Mouse (Mus musculus) liver, postnatal 0 days (tissue): ENCODE measurements around the gene 4930430A15Rik.

Experiments
- CTCF ChIP-seq: sonication (generic); IDR thresholded peaks from 2 replicates; pipeline ENCODE4 v1.5.1; 2016; ENCODE audit warnings: antibody characterized with exemption, low read depth
- EP300 ChIP-seq: IDR thresholded peaks from 2 replicates; pipeline ENCODE4 v1.6.1; 2016; ENCODE audit warnings: antibody characterized with exemption, low read depth, mild to moderate bottlenecking

DNA sequence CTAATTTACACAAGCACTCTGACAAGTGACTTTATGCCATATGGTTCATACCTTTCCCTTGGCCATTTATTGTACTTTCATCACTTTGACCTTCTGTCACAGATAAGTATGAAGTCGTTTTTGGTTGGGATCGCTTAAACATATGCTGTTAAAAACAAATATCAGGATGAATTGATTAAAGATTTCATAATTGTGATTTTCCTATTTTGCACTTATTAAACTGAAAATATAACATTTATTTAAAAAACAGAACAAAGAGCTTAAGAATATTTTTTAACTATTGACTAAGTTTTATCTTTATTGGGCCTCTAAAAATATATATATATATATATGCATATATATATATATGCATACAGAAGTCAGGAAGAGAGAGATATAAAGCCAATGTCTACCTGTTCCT, 76.6 kb downstream of the 4930430A15Rik start, which contains the start of gene Gm15130:
- TF ChIP-seq CTCF: no peak
- TF ChIP-seq EP300: no peak
